Mouse (Mus musculus) limb, embryonic 11.5 days (tissue): ENCODE measurements at regions not wholly inside any gene's neighbourhood (a gene's known extent, or its start where the extent isn't known, plus 50 kb on each side); places are given as distances from the start of the nearest gene placed in this dataset.

ENCODE experiments used
- ATAC-seq: fragments of 200-750 bp; cut with Nextera tagmentation; 2 replicates; pipeline ENCODE4 v1.8.0; 2017; ENCODE audit warnings: low read depth; ENCODE audit not compliant: insufficient number of reproducible peaks, low FRiP score, low TSS enrichment
- DNase-seq: peaks from one replicate; pipeline ENCODE4 v3.0.0-alpha.2; 2015; ENCODE audit warnings: low spot score
- H3K27ac ChIP-seq: fragments of 300-500 bp; sonication (generic); replicated peaks from 2 replicates; pipeline ENCODE4 v1.5.1; 2014; ENCODE audit warnings: low read depth, mild to moderate bottlenecking, low read length
- H3K27me3 ChIP-seq: fragments of 300-500 bp; sonication (generic); 2 replicates; pipeline ENCODE4 v1.6.1; 2014; ENCODE audit warnings: mild to moderate bottlenecking, low read length, mixed read lengths; ENCODE audit not compliant: control insufficient read depth, insufficient read depth
- H3K36me3 ChIP-seq: fragments of 300-500 bp; sonication (generic); 2 replicates; pipeline ENCODE4 v1.6.1; 2014; ENCODE audit warnings: mild to moderate bottlenecking, low read length, moderate library complexity, mixed read lengths; ENCODE audit not compliant: control insufficient read depth, insufficient read depth
- H3K4me1 ChIP-seq: fragments of 300-500 bp; sonication (generic); 2 replicates; pipeline ENCODE4 v1.6.1; 2014; ENCODE audit warnings: low read length, mixed read lengths; ENCODE audit not compliant: control insufficient read depth, insufficient read depth
- H3K4me2 ChIP-seq: fragments of 300-500 bp; sonication (generic); 2 replicates; pipeline ENCODE4 v1.6.1; 2014; ENCODE audit warnings: low read depth, mild to moderate bottlenecking, moderate library complexity; ENCODE audit not compliant: severe bottlenecking
- H3K4me3 ChIP-seq: fragments of 300-500 bp; sonication (generic); 2 replicates; pipeline ENCODE4 v1.5.1; 2014; ENCODE audit warnings: low read depth, low read length
- H3K9ac ChIP-seq: fragments of 300-500 bp; sonication (generic); 2 replicates; pipeline ENCODE4 v1.6.1; 2014; ENCODE audit warnings: mild to moderate bottlenecking, low read length
- H3K9me3 ChIP-seq: fragments of 300-500 bp; sonication (generic); 2 replicates; pipeline ENCODE4 v1.6.1; 2016; ENCODE audit warnings: low read length; ENCODE audit not compliant: control insufficient read depth
- WGBS: fragments of 180-500 bp; shearing (Covaris S2); extraction: QIAGEN DNeasy Blood & Tissue Kit; methylation state at CpG from one replicate; pipeline ENCODE4 v1.1.7; 2014; 5-methylcytosine and 5-hydroxymethylcytosine counted together

DNA sequence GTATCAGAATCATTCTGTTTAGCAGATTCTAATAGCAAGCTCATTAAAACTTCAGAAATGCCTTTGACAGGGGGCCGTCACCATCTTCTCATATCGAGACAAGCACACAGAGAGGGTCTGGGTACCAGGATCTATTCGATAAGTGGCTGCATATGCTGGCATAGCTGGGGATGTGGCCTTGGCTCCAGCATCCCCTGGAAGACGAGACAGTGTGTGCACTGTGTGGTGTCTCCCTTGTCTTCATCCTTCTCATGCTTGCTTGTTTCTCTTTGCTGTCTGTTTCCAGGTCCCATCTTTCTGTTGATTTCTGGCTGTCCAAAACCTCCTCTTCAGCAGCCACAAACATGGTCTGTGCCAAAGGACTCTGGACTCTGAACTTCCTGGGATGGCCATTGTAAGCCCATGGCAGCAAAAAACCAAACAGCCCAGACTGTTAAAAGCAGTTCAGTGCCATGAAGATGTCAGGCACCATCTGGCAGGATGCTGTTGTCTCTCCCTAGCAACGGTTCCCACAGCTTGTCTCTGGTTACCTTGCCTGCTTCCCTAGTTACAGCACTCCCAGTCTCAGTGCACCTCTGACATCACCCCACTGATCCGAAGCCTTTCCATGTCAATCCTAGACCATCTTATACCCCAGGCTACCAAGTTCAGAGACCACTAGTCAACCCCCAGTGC is 56.5 kb downstream of the Kctd12 start:
- Histone ChIP-seq H3K4me3 (no peak overlapping the region), H3K27ac (no peak overlapping the region), H3K27me3 (no peaks in the 10 kb centered on the region), H3K9ac (no peak overlapping the region), H3K4me1 (0 out of 2 replicates have a peak, but pooled peaks cover 2% of the 10 kb centered on the region), H3K9me3 (no peaks in the 10 kb centered on the region), H3K36me3 (no peaks in the 10 kb centered on the region), H3K4me2 (no peak overlapping the region)
- no peak for ATAC-seq
- no peak for DNase-seq
- 75% methylated on average over 6 of the region's 6 CpGs for WGBS

DNA sequence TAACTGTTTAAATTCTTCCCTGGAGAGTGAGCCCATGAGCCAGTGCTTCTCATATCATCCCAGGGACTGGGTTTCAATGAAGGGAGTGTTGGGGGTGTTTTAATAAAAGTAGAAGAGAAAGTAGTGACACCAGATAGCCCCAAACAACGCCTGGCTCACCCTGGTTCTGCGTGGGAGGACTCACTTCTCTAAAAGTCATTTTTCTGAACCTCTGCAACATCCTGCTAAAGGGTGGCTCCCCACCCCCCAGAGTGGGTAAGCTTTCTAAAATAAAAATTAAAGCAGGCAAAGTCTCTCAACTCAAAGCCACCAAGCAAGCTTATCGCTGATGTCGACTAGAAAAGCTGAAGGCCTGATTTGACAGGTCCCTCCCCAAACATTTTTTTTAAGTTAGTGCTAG is 57.8 kb downstream of the Kctd12 start:
- no peak overlapping the region for H3K4me3 ChIP-seq
- no peaks in the 10 kb centered on the region for H3K9me3 ChIP-seq
- no peak overlapping the region for H3K27ac ChIP-seq
- DNase-seq (no peak), ATAC-seq (no peak)
- no peak overlapping the region for H3K9ac ChIP-seq
- no peak overlapping the region for H3K4me2 ChIP-seq
- H3K27me3 ChIP-seq = no peaks in the 10 kb centered on the region
- H3K36me3 ChIP-seq = no peaks in the 10 kb centered on the region
- 93% methylated on average over 4 of the region's 4 CpGs for WGBS
- 0 out of 2 replicates have a peak, but pooled peaks cover 2% of the 10 kb centered on the region for H3K4me1 ChIP-seq

DNA sequence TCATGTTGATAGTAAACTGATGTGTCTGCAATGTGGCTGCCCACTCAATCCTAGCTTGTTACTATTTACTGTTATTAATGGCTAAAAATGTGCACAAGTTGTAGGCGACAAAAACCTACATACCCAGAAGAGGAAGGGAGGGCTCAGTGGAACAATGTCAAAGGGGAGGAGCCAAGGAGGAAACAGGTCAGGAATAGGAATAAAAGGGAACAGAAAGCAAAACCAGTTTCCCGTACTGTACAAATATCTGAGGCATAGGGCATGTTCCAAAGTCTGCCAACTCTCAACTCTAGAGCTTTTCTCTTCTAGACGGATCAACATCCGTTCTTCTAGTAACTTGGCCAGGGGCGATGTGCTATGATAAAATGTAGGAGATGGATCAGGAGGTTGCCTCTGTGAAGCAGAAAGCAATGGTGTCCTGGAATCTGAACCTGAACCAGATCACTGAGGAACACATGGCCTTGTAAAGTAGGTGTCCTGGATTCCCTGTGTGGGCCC is 59.9 kb downstream of the Kctd12 start:
- Histone ChIP-seq H3K4me1 (0 out of 2 replicates have a peak, but pooled peaks cover 2% of the 10 kb centered on the region), H3K4me3 (no peak overlapping the region), H3K4me2 (no peak overlapping the region), H3K27me3 (no peaks in the 10 kb centered on the region), H3K9ac (no peak overlapping the region), H3K36me3 (no peaks in the 10 kb centered on the region), H3K9me3 (no peaks in the 10 kb centered on the region), H3K27ac (no peak overlapping the region)
- ATAC-seq (no peak), DNase-seq (no peak)
- 86% methylated on average over 5 of the region's 5 CpGs for WGBS

DNA sequence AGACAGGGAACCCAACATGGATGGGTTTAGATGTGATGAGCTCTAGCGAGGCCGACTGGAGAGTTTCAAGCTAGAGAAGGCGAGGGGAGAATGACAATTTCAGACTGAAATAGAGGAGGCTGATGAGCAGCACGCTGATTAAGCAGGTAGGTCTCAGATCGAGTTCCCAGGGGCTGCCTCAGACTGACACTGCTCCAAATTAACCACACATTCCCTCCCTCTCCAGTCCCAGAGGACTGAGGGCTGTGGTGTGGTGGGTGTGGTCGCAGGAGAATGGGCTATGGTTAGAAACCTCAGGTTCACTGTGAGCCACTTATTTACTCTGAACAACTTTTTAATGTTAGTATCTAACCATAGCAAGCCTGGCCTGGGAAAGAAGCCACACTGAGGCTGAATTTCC is 62.0 kb downstream of the Kctd12 start:
- ATAC-seq (no peak), DNase-seq (no peak)
- Histone ChIP-seq H3K27ac (no peak overlapping the region), H3K27me3 (no peaks in the 10 kb centered on the region), H3K36me3 (no peaks in the 10 kb centered on the region), H3K4me2 (no peak overlapping the region), H3K9ac (no peak overlapping the region), H3K4me3 (no peak overlapping the region), H3K4me1 (no peaks in the 10 kb centered on the region), H3K9me3 (no peaks in the 10 kb centered on the region)
- WGBS = 75% methylated on average over 6 of the region's 6 CpGs

DNA sequence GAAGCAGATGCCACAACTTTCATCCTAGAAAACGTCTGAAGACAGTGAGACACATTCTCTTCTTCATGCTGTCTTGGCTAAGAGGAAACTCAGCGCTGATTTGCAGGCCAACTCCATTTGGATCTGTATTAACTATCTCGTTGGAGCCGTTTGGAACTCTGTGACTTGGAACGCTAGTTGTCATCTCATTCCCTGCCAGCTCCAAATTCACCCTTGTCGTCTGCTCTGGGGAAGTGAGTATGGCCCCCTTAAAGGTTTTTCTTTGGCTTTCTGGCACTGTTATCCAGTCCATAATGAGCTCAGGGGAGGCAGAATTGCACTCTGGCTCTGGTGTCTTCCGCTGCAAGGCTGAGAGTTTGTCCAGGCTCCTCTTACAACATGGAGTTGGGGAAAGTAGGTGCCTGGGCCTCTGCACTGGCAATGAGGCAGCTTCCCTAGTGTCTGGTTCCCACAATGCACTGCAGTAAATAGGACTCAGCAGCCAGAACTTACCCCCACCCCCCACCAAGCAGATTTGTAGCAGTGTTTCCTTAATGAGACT is 63.1 kb downstream of the Kctd12 start:
- WGBS = 78% methylated on average over 7 of the region's 7 CpGs
- no peaks in the 10 kb centered on the region for H3K4me1 ChIP-seq
- no peak overlapping the region for H3K27ac ChIP-seq
- H3K9me3 ChIP-seq = no peaks in the 10 kb centered on the region
- H3K9ac ChIP-seq = no peak overlapping the region
- H3K4me3 ChIP-seq = no peak overlapping the region
- ATAC-seq (no peak), DNase-seq (no peak)
- no peaks in the 10 kb centered on the region for H3K27me3 ChIP-seq
- H3K4me2 ChIP-seq = no peak overlapping the region
- no peaks in the 10 kb centered on the region for H3K36me3 ChIP-seq

DNA sequence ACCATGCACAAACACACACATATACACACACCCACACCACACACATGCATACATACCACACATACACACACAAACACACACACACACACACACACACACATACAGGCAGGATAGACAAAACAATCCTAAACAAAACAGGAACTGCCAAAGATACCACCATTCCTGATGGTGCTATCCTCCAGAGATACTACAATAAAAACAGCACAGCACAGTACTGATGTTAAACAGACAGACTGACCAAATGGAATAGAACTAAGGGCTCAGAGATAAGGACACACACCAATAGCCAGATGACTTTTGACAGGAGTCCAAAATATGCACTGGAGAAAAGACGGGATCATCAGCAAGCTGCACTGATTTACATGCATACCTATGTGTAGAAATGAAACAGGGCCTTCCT is 64.5 kb downstream of the Kctd12 start:
- no peak overlapping the region for H3K4me3 ChIP-seq
- no peak for ATAC-seq
- no peak for DNase-seq
- H3K27ac ChIP-seq = no peak overlapping the region
- no peaks in the 10 kb centered on the region for H3K36me3 ChIP-seq
- H3K4me2 ChIP-seq = no peak overlapping the region
- no peaks in the 10 kb centered on the region for H3K9me3 ChIP-seq
- H3K4me1 ChIP-seq = no peaks in the 10 kb centered on the region
- H3K9ac ChIP-seq = no peak overlapping the region
- WGBS = 85% methylated on average over 1 of the region's 1 CpGs
- H3K27me3 ChIP-seq = no peaks in the 10 kb centered on the region

DNA sequence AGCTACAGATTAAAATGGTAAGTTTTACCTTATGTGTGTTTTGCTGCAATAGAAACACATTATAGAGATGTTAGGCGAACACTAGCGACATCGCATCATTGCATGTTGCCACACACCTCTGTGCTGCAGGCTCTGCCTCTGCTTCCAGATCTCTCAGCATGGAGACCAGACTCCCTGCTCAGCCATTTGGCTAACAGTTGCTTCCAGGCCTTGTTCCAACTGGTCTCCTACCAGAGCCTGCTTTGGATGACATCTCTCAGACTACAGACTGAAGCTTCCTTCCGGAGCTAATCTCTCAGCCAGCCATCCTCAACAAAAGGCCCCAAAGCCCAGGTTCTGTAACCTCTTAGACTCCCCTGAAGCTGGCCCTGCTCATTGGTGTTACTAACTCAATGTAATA is 66.5 kb downstream of the Kctd12 start:
- no peak overlapping the region for H3K27ac ChIP-seq
- H3K36me3 ChIP-seq = no peaks in the 10 kb centered on the region
- H3K4me2 ChIP-seq = no peak overlapping the region
- 93% methylated on average over 4 of the region's 4 CpGs for WGBS
- H3K27me3 ChIP-seq = no peaks in the 10 kb centered on the region
- H3K9ac ChIP-seq = no peak overlapping the region
- no peak for DNase-seq
- no peaks in the 10 kb centered on the region for H3K9me3 ChIP-seq
- H3K4me1 ChIP-seq = no peaks in the 10 kb centered on the region
- no peak overlapping the region for H3K4me3 ChIP-seq
- no peak for ATAC-seq

DNA sequence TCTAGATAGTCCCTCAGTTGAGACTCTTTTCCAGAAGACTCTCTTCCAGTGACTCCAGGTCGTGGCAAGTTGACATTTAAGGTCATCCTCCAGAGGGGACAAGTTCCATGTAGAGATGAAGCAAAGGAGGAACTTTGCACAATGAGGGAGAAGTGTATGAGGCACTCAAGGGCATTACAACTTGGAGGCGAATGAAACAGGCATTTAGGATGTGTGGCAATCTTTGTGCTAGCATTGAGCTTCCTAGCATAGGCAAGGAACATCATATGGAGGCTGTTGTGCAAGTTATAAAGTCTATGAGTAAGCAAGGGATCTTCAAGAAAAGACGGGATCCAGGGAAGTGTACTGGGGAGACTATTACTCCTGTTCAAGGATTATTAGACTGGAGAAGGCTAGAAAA is 70.9 kb downstream of the Kctd12 start:
- DNase-seq = no peak
- no peak overlapping the region for H3K4me2 ChIP-seq
- H3K4me1 ChIP-seq = no peaks in the 10 kb centered on the region
- no peak for ATAC-seq
- H3K4me3 ChIP-seq = no peak overlapping the region
- WGBS = 80% methylated on average over 3 of the region's 3 CpGs
- H3K27me3 ChIP-seq = no peaks in the 10 kb centered on the region
- no peak overlapping the region for H3K9ac ChIP-seq
- H3K27ac ChIP-seq = no peak overlapping the region
- H3K9me3 ChIP-seq = no peaks in the 10 kb centered on the region
- no peaks in the 10 kb centered on the region for H3K36me3 ChIP-seq

DNA sequence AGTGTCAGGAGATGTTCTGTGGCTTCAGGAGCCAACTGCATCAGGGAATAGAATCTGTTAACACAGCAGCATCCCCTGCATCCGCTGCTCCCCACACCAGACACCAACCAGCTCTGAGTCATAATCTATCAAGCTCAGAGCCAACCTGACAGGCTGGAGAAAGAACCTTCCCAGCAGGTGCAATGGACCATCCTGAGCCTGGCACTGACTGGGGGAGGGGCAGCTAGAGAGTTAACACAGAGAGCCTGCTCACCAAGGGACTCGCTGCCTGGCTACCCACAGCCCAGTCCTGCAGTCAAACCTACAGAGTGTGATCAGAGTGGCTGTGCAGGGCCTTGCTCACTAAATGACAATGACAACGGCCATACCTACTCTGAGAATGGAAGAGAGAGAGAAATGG is 73.4 kb downstream of the Kctd12 start:
- Histone ChIP-seq H3K27ac (no peak overlapping the region), H3K27me3 (no peaks in the 10 kb centered on the region), H3K9ac (no peak overlapping the region), H3K4me2 (no peak overlapping the region), H3K4me3 (no peak overlapping the region), H3K4me1 (no peaks in the 10 kb centered on the region), H3K9me3 (no peaks in the 10 kb centered on the region), H3K36me3 (no peaks in the 10 kb centered on the region)
- ATAC-seq = no peak
- DNase-seq = no peak
- 88% methylated on average over 3 of the region's 3 CpGs for WGBS
